Mouse (Mus musculus) midbrain, embryonic 11.5 days (tissue): ENCODE results near the gene Tnfaip8l1. TPM values are rescaled to one million over a fixed set of nuclear protein-coding genes. Genes with fewer than 3 reads are reported as not detected.

Experiments
- ATAC-seq: fragments of 200-750 bp; cut with Nextera tagmentation; 2 replicates; pipeline ENCODE4 v1.8.0; 2017; ENCODE audit warnings: moderate TSS enrichment, moderate library complexity; ENCODE audit not compliant: low FRiP score
- DNase-seq: peaks from one replicate; pipeline ENCODE4 v3.0.0; 2015; ENCODE audit warnings: low spot score; ENCODE audit errors: missing footprints
- H3K27ac ChIP-seq: fragments of 300-500 bp; sonication (generic); 2 replicates; pipeline ENCODE4 v1.5.1; 2014; ENCODE audit warnings: low read depth, low read length
- H3K27me3 ChIP-seq: fragments of 300-500 bp; sonication (generic); 2 replicates; pipeline ENCODE4 v1.6.1; 2014; ENCODE audit warnings: mild to moderate bottlenecking, low read length, moderate library complexity, mixed read lengths; ENCODE audit not compliant: control insufficient read depth, insufficient read depth
- H3K36me3 ChIP-seq: fragments of 300-500 bp; sonication (generic); 2 replicates; pipeline ENCODE4 v1.6.1; 2014; ENCODE audit warnings: mild to moderate bottlenecking, low read length, moderate library complexity, mixed read lengths; ENCODE audit not compliant: control insufficient read depth, insufficient read depth
- H3K4me1 ChIP-seq: fragments of 300-500 bp; sonication (generic); 2 replicates; pipeline ENCODE4 v1.6.1; 2014; ENCODE audit warnings: low read length; ENCODE audit not compliant: control insufficient read depth, insufficient read depth
- H3K4me2 ChIP-seq: fragments of 300-500 bp; sonication (generic); 2 replicates; pipeline ENCODE4 v1.6.1; 2014; ENCODE audit warnings: mild to moderate bottlenecking, moderate library complexity
- H3K4me3 ChIP-seq: fragments of 300-500 bp; sonication (generic); 2 replicates; pipeline ENCODE4 v1.5.1; 2014; ENCODE audit warnings: low read depth, low read length
- H3K9ac ChIP-seq: fragments of 300-500 bp; sonication (generic); 2 replicates; pipeline ENCODE4 v1.6.1; 2014; ENCODE audit warnings: low read length
- H3K9me3 ChIP-seq: fragments of 300-500 bp; sonication (generic); 2 replicates; pipeline ENCODE4 v1.6.1; 2016; ENCODE audit warnings: low read length; ENCODE audit not compliant: control insufficient read depth
- WGBS: fragments of 180-500 bp; shearing (Covaris S2); extraction: QIAGEN DNeasy Blood & Tissue Kit; methylation state at CpG from one replicate; pipeline ENCODE4 v1.1.7; 2014; 5-methylcytosine and 5-hydroxymethylcytosine counted together
- polyA plus RNA-seq: library from polyadenylated mRNA; unstranded; fragments of >200 nt; fragmentation: Nextera tagmentation; extraction: Ambion mirVana; gene quantifications from 2 replicates; pipeline ENCODE4 v1.2.1, GENCODE M21; 2014

Tnfaip8l1 gene
- polyA plus RNA-seq, 1 experiment from 2014 or later, result 7.7 TPM

DNA sequence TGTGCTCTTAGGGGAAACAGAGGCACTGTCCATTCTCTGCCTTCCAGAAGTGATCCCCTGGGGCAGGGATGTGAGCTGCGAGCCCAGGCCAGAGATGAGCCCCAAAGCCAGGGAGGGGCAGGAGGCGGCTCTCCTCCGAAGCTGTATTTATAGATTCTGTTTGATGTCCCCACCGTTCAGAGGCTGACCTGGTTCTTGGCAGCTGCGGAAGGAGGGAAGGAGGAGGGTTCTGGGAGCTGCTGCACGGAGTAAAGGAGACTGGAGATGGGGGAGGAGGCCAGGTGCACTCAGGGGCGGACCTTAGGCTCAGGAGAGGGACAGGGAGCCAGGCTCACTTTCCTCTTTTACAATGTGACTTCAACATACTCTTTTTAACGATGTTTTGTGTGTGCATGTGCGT is 16.1 kb upstream of the Tnfaip8l1 start:
- Histone ChIP-seq H3K4me2 (no peak overlapping the region), H3K36me3 (no peaks in the 10 kb centered on the region), H3K27ac (no peak overlapping the region), H3K9me3 (no peaks in the 10 kb centered on the region), H3K4me3 (no peak overlapping the region), H3K9ac (no peak overlapping the region), H3K4me1 (peaks cover 18% of the 10 kb centered on the region), H3K27me3 (peaks cover 29% of the 10 kb centered on the region)
- 22% methylated on average over 9 of the region's 9 CpGs for WGBS
- ATAC-seq, result no peak
- no peak for DNase-seq

DNA sequence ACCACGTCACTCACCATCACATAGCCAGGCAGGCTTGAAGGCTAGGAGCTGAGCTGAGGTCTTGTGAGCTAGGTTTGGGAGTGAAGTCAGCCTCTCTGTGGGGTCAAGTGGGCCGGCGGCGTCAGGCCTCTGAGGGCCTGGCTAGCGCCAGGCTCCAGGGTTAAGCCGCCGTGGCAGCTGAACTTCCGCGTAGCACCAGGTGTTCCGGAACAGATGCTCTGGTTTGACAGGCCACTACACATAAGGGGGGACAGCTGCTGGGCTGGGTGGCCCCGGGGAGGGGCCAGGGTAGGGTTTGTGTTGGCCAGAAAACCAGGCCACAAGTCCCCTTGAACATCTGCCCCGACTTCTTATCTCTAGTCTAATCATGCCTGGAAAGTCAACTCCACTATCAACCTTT is 14.9 kb upstream of the Tnfaip8l1 start:
- Histone ChIP-seq H3K9me3 (no peaks in the 10 kb centered on the region), H3K9ac (no peak overlapping the region)
- WGBS, result 63% methylated on average over 12 of the region's 12 CpGs

DNA sequence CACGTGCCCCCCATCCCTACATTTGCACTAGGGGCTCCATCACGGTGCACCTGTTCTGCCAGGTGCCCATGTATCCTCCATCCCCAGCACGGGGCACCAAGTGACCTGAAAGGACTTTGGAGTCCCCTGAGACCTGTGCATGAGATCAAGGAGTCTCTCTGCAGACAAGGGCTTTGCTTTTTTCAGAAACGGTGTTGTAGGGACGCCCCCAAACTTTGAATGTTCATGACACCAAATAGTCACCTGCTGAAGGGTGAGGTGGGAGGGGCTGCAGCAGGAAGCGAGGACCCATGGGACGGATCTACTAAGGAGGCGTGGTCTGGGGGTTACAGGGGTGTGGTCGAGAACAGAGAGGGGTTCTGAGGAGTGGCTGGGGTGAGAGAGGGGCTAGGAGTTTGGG is 14.0 kb upstream of the Tnfaip8l1 start:
- 17% methylated on average over 9 of the region's 9 CpGs for WGBS
- Histone ChIP-seq H3K4me2 (peak overlapping the region; percentile 43; the same call in 1 of the 2 replicates), H3K27ac (no peak overlapping the region)

More for the DNA sequence above, 14.9 kb upstream of the Tnfaip8l1 start:
- Histone ChIP-seq H3K4me1 (peaks cover 9% of the 10 kb centered on the region), H3K27ac (no peak overlapping the region), H3K27me3 (peaks cover 22% of the 10 kb centered on the region), H3K4me3 (no peak overlapping the region), H3K4me2 (no peak overlapping the region), H3K36me3 (no peaks in the 10 kb centered on the region)
- DNase-seq (no peak), ATAC-seq (no peak)

DNA sequence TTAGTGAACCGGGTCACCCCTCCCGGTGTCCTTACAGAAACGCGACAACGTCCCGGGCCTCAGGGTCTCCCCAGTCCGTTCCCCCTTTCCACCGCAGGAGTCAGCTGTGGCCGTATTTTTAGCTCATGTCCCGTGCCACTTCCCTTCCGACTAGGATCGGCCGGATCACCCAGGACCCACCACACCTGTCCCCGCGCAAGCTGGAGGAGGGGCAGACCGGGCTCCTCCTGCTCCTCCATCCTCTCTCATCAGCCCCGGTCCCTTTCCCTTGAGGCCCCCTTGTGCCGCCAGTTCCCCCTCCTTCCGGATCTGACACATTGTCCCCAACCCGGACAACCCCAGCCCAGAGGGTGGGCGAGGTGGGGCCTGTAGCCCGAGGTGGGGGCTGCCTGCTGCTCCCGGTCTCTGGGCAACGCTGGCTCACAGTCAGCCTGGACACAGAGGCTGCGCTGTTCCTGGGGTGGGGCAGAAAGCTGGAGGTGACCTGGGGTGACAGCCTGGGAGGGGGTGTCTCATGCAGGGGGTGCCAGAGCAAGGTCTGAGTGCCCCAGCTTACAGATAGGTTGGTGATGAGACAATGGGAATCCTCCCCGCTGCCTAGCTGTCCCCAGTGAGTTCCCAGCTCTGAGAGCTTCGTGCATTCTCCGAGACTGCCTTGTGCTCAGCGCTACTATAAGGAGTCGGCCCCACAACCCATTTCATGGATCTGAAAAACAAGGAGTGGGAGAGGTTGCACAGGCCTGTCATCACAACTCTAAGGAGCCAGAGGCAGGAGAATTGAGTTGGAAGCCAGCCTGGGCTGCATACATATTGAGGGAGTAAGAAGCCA is 13.3 kb upstream of the Tnfaip8l1 start:
- H3K9ac ChIP-seq, result peak overlapping the region; percentile 52
- peak overlapping the region; percentile 43 for H3K4me2 ChIP-seq
- no peak overlapping the region for H3K27ac ChIP-seq
- H3K36me3 ChIP-seq, result no peaks in the 10 kb centered on the region
- peak overlapping the region; percentile 15 for H3K4me3 ChIP-seq
- H3K27me3 ChIP-seq, result peaks cover 20% of the 10 kb centered on the region
- peak; percentile 88 for DNase-seq
- H3K4me1 ChIP-seq, result peaks cover 7% of the 10 kb centered on the region
- WGBS, result 2% methylated on average over 30 of the region's 30 CpGs
- H3K9me3 ChIP-seq, result no peaks in the 10 kb centered on the region
- ATAC-seq, result peak; percentile 35; the same call in 1 of the 2 replicates

More for the DNA sequence above, 14.0 kb upstream of the Tnfaip8l1 start:
- no peaks in the 10 kb centered on the region for H3K36me3 ChIP-seq
- H3K9me3 ChIP-seq, result no peaks in the 10 kb centered on the region
- no peak overlapping the region for H3K4me3 ChIP-seq
- H3K9ac ChIP-seq, result no peak overlapping the region
- peaks cover 22% of the 10 kb centered on the region for H3K27me3 ChIP-seq
- peaks cover 7% of the 10 kb centered on the region for H3K4me1 ChIP-seq
- ATAC-seq (peak; percentile 20; the same call in 1 of the 2 replicates), DNase-seq (no peak)

DNA sequence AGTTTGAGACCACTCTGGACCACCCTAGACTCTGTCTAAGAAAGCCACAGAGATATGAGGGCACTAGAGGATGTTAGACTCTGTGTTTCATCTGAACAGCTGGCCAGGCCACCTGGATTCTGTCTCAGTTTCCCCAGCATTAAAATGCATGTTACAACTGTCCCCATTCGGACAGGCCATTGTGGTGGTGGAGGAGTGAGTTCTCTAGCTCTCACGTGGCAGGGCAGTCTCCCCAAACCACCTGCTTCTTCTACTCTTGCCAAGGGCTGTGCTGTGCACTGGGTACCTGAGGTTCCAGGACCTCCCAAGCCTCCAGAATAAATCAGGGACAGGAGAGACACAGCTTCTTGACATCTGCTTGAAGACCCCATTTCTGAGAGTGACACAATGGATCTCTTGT is 12.4 kb upstream of the Tnfaip8l1 start:
- no peak overlapping the region for H3K4me2 ChIP-seq
- ATAC-seq, result no peak
- WGBS, result 43% methylated on average over 2 of the region's 2 CpGs
- no peak overlapping the region for H3K27ac ChIP-seq
- H3K4me3 ChIP-seq, result no peak overlapping the region
- DNase-seq, result no peak
- H3K4me1 ChIP-seq, result peaks cover 7% of the 10 kb centered on the region
- H3K9me3 ChIP-seq, result no peaks in the 10 kb centered on the region
- H3K36me3 ChIP-seq, result no peaks in the 10 kb centered on the region
- H3K27me3 ChIP-seq, result peaks cover 20% of the 10 kb centered on the region
- H3K9ac ChIP-seq, result no peak overlapping the region

DNA sequence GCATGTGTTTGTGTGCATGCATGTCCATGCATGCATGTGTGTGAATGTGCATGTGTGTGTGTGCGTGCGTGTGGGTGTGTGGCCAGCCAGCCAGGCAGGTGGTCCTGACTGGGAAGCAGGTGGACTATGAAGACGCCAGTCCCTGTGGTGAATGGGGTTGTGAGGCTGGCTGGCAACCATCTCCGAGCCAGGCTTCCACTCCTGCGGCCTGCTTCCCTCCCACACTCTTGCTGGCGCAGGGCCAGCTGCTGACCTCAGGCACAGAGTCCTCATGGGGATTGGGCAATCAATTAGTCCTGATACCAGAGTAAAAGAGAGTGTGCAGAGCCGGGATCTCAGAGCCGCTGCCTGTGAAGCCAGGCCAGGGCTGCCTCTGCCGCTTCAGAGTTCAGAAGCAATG is 8.6 kb upstream of the Tnfaip8l1 start:
- DNase-seq, result peak; percentile 87
- H3K9ac ChIP-seq, result no peak overlapping the region
- WGBS, result 61% methylated on average over 9 of the region's 9 CpGs

DNA sequence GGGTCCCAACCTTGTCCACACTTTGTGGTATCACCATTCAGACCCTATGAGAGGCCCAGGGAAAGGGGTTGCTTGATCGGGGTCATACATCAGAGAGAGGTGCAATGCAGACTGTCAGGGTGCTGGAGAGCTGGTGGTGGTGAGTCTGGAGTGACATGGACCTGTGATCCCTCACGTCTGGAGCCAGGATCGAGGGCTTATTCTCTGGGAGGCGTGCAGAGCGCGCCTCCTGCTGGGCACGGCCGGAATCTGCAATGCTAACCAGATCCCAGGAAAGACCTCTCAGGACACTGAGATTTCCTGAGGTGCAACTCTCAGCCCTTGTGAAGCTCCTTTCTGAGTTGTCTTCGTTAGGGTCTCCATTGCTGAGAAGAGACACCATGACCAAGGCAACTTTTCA is 2.5 kb upstream of the Tnfaip8l1 start:
- Histone ChIP-seq H3K4me3 (no peak overlapping the region), H3K27me3 (peaks cover 11% of the 10 kb centered on the region; the same call in 1 of the 2 replicates), H3K4me2 (no peak overlapping the region), H3K27ac (no peak overlapping the region), H3K9me3 (no peaks in the 10 kb centered on the region), H3K9ac (no peak overlapping the region), H3K36me3 (no peaks in the 10 kb centered on the region), H3K4me1 (peaks cover 11% of the 10 kb centered on the region)
- peak; percentile 30; the same call in 1 of the 2 replicates for ATAC-seq
- WGBS, result 3% methylated on average over 9 of the region's 9 CpGs
- DNase-seq, result peak; percentile 98

More for the DNA sequence above, 8.6 kb upstream of the Tnfaip8l1 start:
- H3K27me3 ChIP-seq, result peaks cover 15% of the 10 kb centered on the region
- ATAC-seq, result peak; percentile 79
- H3K9me3 ChIP-seq, result no peaks in the 10 kb centered on the region
- H3K4me1 ChIP-seq, result peaks cover 4% of the 10 kb centered on the region
- H3K4me2 ChIP-seq, result no peak overlapping the region
- no peaks in the 10 kb centered on the region for H3K36me3 ChIP-seq
- no peak overlapping the region for H3K27ac ChIP-seq
- no peak overlapping the region for H3K4me3 ChIP-seq

DNA sequence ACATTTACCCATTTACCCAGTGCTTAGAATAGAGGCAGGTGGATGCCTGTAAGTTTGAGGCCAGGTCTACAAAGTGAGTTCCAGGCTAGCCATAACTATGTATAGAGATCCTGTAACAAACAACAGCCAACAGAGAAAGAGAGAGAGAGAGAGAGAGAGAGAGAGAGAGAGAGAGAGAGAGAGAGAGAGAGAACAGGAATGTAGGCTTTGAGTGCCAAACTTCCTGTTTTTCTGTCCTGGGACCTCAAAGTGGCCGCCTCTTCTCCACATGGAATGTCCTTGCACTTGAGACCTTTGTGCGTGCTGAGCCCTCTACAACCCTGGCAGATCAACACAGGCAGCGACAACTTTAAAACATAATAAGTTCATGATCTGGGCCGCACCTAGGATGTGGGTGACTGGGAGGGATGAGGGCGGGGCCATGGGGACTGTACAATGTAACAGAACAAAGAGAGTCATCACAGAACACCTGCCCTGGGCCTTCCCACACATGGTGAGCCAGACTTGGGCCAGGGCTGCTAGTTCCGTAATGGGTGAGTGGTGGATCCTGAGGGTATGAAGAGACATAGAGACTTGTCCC is 1.3 kb downstream of the Tnfaip8l1 start:
- no peak overlapping the region for H3K4me3 ChIP-seq
- H3K4me2 ChIP-seq, result no peak overlapping the region
- H3K4me1 ChIP-seq, result peaks cover 11% of the 10 kb centered on the region
- ATAC-seq (no peak), DNase-seq (no peak)
- H3K9ac ChIP-seq, result no peak overlapping the region
- H3K36me3 ChIP-seq, result no peaks in the 10 kb centered on the region
- peaks cover 6% of the 10 kb centered on the region; the same call in 1 of the 2 replicates for H3K27me3 ChIP-seq
- WGBS, result 84% methylated on average over 6 of the region's 6 CpGs
- no peaks in the 10 kb centered on the region for H3K9me3 ChIP-seq
- no peak overlapping the region for H3K27ac ChIP-seq

DNA sequence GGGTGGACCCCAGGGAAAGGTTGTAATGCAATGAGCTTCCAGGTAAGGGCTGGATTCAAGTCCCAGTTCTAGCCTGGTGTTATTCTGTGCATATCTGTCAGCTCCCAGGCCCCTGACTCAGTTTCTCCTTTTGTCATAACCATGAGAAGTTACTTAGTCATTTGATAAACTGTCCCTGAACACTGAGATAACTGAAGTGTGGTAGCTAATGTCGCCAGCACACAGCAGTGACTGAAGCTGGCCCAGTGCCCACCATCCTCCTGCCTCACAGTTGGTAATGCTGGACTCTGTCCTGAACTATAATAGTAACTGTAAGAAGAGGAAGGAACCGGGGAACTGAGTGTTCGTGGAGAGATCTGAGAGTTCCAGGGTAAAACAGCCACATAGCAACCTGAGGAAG is 2.2 kb downstream of the Tnfaip8l1 start:
- H3K9me3 ChIP-seq, result no peaks in the 10 kb centered on the region
- H3K27ac ChIP-seq, result no peak overlapping the region
- no peak for ATAC-seq
- peaks cover 6% of the 10 kb centered on the region; the same call in 1 of the 2 replicates for H3K27me3 ChIP-seq
- no peak for DNase-seq
- WGBS, result 85% methylated on average over 3 of the region's 3 CpGs
- H3K9ac ChIP-seq, result no peak overlapping the region
- peaks cover 11% of the 10 kb centered on the region for H3K4me1 ChIP-seq
- no peak overlapping the region for H3K4me3 ChIP-seq
- H3K36me3 ChIP-seq, result no peaks in the 10 kb centered on the region
- H3K4me2 ChIP-seq, result no peak overlapping the region
